Mouse (Mus musculus) heart, embryonic 14.5 days (tissue): ENCODE measurements around the gene Nobox. TPM values are rescaled to one million over a fixed set of nuclear protein-coding genes. Genes with fewer than 3 reads are reported as not detected.
A peak's percentile ranks its signal among the peaks of the same experiment; 100 is the strongest.

Experiments used
- ATAC-seq: fragments of 200-750 bp; cut with Nextera tagmentation; 2 replicates; pipeline ENCODE4 v1.8.0; 2017; ENCODE audit warnings: low read depth, moderate TSS enrichment; ENCODE audit not compliant: insufficient number of reproducible peaks, insufficient read depth, low FRiP score
- H3K27ac ChIP-seq, 2 experiments: fragments of 200-500 bp in 1 of 2; fragments of 300-500 bp in 1 of 2; sonication (generic) in 1 of 2; replicated peaks in 1 of 2; 2 replicates each; pipeline ENCODE4 v1.5.1; 2012 to 2014; ENCODE audit warnings: low read depth in 2 of 2, low read length in 2 of 2, control low read depth in 1 of 2, mild to moderate bottlenecking in 1 of 2, mixed read lengths in 1 of 2; ENCODE audit not compliant: control insufficient read depth in 1 of 2, insufficient read depth in 1 of 2
- H3K27me3 ChIP-seq: fragments of 300-500 bp; sonication (generic); 2 replicates; pipeline ENCODE4 v1.6.1; 2014; ENCODE audit warnings: mild to moderate bottlenecking, low read length, control low read depth; ENCODE audit not compliant: control insufficient read depth, insufficient read depth
- H3K36me3 ChIP-seq: fragments of 300-500 bp; sonication (generic); 2 replicates; pipeline ENCODE4 v1.6.1; 2014; ENCODE audit warnings: mild to moderate bottlenecking, control low read depth, low read length, mixed read lengths; ENCODE audit not compliant: control insufficient read depth, insufficient read depth
- H3K4me1 ChIP-seq, 2 experiments: fragments of 200-500 bp in 1 of 2; fragments of 300-500 bp in 1 of 2; sonication (generic) in 1 of 2; 2 replicates each; pipeline ENCODE4 v1.6.1; 2012 to 2014; ENCODE audit warnings: low read length in 2 of 2, control low read depth in 1 of 2, mixed read lengths in 1 of 2; ENCODE audit not compliant: control insufficient read depth in 2 of 2, insufficient read depth in 2 of 2
- H3K4me2 ChIP-seq: fragments of 300-500 bp; sonication (generic); 2 replicates; pipeline ENCODE4 v1.6.1; 2014; ENCODE audit warnings: mild to moderate bottlenecking, low read length
- H3K4me3 ChIP-seq, 2 experiments: fragments of 200-500 bp in 1 of 2; fragments of 300-500 bp in 1 of 2; sonication (generic) in 1 of 2; 2 replicates each; pipeline ENCODE4 v1.5.1; 2012 to 2014; ENCODE audit warnings: low read length in 2 of 2, mild to moderate bottlenecking in 2 of 2, control low read depth in 1 of 2, low read depth in 1 of 2, moderate library complexity in 1 of 2; ENCODE audit not compliant: control insufficient read depth in 1 of 2, insufficient read depth in 1 of 2
- H3K9ac ChIP-seq: fragments of 300-500 bp; sonication (generic); 2 replicates; pipeline ENCODE4 v1.6.1; 2014; ENCODE audit warnings: mild to moderate bottlenecking, low read length
- H3K9me3 ChIP-seq: fragments of 300-500 bp; sonication (generic); 2 replicates; pipeline ENCODE4 v1.6.1; 2016; ENCODE audit warnings: low read length, control low read depth; ENCODE audit not compliant: control insufficient read depth
- WGBS: fragments of 180-500 bp; shearing (Covaris S2); extraction: QIAGEN DNeasy Blood & Tissue Kit; methylation state at CpG from one replicate; pipeline ENCODE4 v1.1.7; 2014; 5-methylcytosine and 5-hydroxymethylcytosine counted together
- polyA plus RNA-seq: library from polyadenylated mRNA; unstranded; fragments of >200 nt; fragmentation: Nextera tagmentation; extraction: Ambion mirVana; gene quantifications from 2 replicates; pipeline ENCODE4 v1.2.1, GENCODE M21; 2014

The Nobox gene
- 0.16 and 0.19 TPM in 2 replicates for polyA plus RNA-seq

GRCm38 (mm10) chr6:43309454-43309853 is at the start of gene Nobox:
Nobox (minus strand) TSS chr6:43309554.
- Histone ChIP-seq H3K9me3 (no peaks in the 10 kb centered on the region), H3K27me3 (no peaks in the 10 kb centered on the region), H3K9ac (no peak within 1 kb of the TSS), H3K27ac (no peak within 1 kb of the TSS), H3K4me1 (no peaks in the 10 kb centered on the region), H3K36me3 (no peaks in the 10 kb centered on the region), H3K4me3 (no peak within 1 kb of the TSS), H3K4me2 (no peak within 1 kb of the TSS)
- WGBS = 49% methylated on average over 16 of the region's 16 CpGs
- no peak for ATAC-seq

GRCm38 (mm10) chr6:43354562-43355241 is 45.3 kb upstream of the Nobox start:
- no peaks in the 10 kb centered on the region for H3K27me3 ChIP-seq
- no peaks in the 10 kb centered on the region for H3K36me3 ChIP-seq
- no peak overlapping the region for H3K4me3 ChIP-seq
- peak overlapping the region; percentile 9; the same call in 1 of the 2 replicates for H3K4me2 ChIP-seq
- ATAC-seq = no peak; the same call in 1 of the 2 replicates
- H3K4me1 ChIP-seq = peaks cover 0 to 2% of the 10 kb centered on the region in 2 experiments; a peak in 2 of 4 replicates
- WGBS = 46% methylated on average over 9 of the region's 9 CpGs
- H3K27ac ChIP-seq = no peak overlapping the region
- no peaks in the 10 kb centered on the region for H3K9me3 ChIP-seq
- H3K9ac ChIP-seq = no peak overlapping the region

GRCm38 (mm10) chr6:43353446-43353845 is 44.1 kb upstream of the Nobox start:
- WGBS = 89% methylated on average over 4 of the region's 4 CpGs
- H3K36me3 ChIP-seq = no peaks in the 10 kb centered on the region
- H3K27ac ChIP-seq = no peak overlapping the region
- no peak overlapping the region for H3K4me3 ChIP-seq
- H3K9ac ChIP-seq = no peak overlapping the region
- H3K4me1 ChIP-seq = peaks cover 0 to 2% of the 10 kb centered on the region in 2 experiments; a peak in 2 of 4 replicates
- H3K9me3 ChIP-seq = no peaks in the 10 kb centered on the region
- H3K27me3 ChIP-seq = no peaks in the 10 kb centered on the region
- ATAC-seq = no peak
- H3K4me2 ChIP-seq = no peak overlapping the region

- ATAC-seq = no peak
- no peaks in the 10 kb centered on the region for H3K36me3 ChIP-seq
- no peak overlapping the region for H3K4me3 ChIP-seq
- H3K4me1 ChIP-seq = no peaks in the 10 kb centered on the region
- WGBS = 62% methylated on average over 4 of the region's 4 CpGs
- H3K9me3 ChIP-seq = no peaks in the 10 kb centered on the region
- H3K4me2 ChIP-seq = no peak overlapping the region
- no peak overlapping the region for H3K9ac ChIP-seq
- H3K27ac ChIP-seq = no peak overlapping the region
- no peaks in the 10 kb centered on the region for H3K27me3 ChIP-seq
Observed at GRCm38 (mm10) chr6:43349083-43349482, 39.7 kb upstream of the Nobox start.

- Histone ChIP-seq H3K9me3 (no peaks in the 10 kb centered on the region), H3K27ac (no peak overlapping the region), H3K27me3 (no peaks in the 10 kb centered on the region), H3K36me3 (no peaks in the 10 kb centered on the region), H3K9ac (no peak overlapping the region), H3K4me1 (no peaks in the 10 kb centered on the region), H3K4me2 (no peak overlapping the region), H3K4me3 (no peak overlapping the region)
- WGBS = 88% methylated on average over 1 of the region's 1 CpGs
- no peak for ATAC-seq
Observed at GRCm38 (mm10) chr6:43347637-43348036, 38.3 kb upstream of the Nobox start.

- 54% methylated on average over 1 of the region's 1 CpGs for WGBS
- ATAC-seq = no peak
- H3K9me3 ChIP-seq = no peaks in the 10 kb centered on the region
Observed at GRCm38 (mm10) chr6:43343006-43343405, 33.7 kb upstream of the Nobox start.

GRCm38 (mm10) chr6:43342386-43342785 is 33.0 kb upstream of the Nobox start:
- Histone ChIP-seq H3K27ac (no peak overlapping the region), H3K27me3 (no peaks in the 10 kb centered on the region), H3K9me3 (no peaks in the 10 kb centered on the region), H3K36me3 (no peaks in the 10 kb centered on the region), H3K4me2 (no peak overlapping the region), H3K4me1 (peaks cover 4 to 5% of the 10 kb centered on the region in 2 experiments), H3K4me3 (no peak overlapping the region), H3K9ac (no peak overlapping the region)
- ATAC-seq = no peak
- 54% methylated on average over 2 of the region's 2 CpGs for WGBS

More at GRCm38 (mm10) chr6:43343006-43343405, 33.7 kb upstream of the Nobox start:
- Histone ChIP-seq H3K4me2 (no peak overlapping the region), H3K9ac (no peak overlapping the region), H3K4me1 (peaks cover 0 to 3% of the 10 kb centered on the region in 2 experiments; a peak in 2 of 4 replicates), H3K4me3 (no peak overlapping the region), H3K27me3 (no peaks in the 10 kb centered on the region), H3K27ac (no peak overlapping the region), H3K36me3 (no peaks in the 10 kb centered on the region)

- 71% methylated on average over 2 of the region's 2 CpGs for WGBS
- H3K27ac ChIP-seq = no peak overlapping the region
- H3K9ac ChIP-seq = no peak overlapping the region
- H3K4me1 ChIP-seq = peaks cover 6 to 11% of the 10 kb centered on the region in 2 experiments
- H3K4me3 ChIP-seq = no peak overlapping the region
- H3K4me2 ChIP-seq = no peak overlapping the region
- no peaks in the 10 kb centered on the region for H3K9me3 ChIP-seq
- no peaks in the 10 kb centered on the region for H3K27me3 ChIP-seq
- ATAC-seq = no peak
- no peaks in the 10 kb centered on the region for H3K36me3 ChIP-seq
Observed at GRCm38 (mm10) chr6:43338804-43339203, 29.4 kb upstream of the Nobox start.
